12 mouse cellular contexts compared by ENCODE assay signal in genomic region chr7:114169381-114169780, GRCm38 (mm10).
"Had no signal": no experiment of that assay in that cellular context is flagged by ENCODE, and none has a peak within 500 bp of the region (broad histone marks: within the 10 kb centered on the region; RNA-seq: fewer than 3 reads in every experiment).

No protein-coding gene starts in this region.

- H3K9me3 ChIP-seq: limb, embryonic 15.5 days; liver, embryonic 12.5 days; midbrain, embryonic 13.5 days; stomach, embryonic 15.5 days had no signal

- H3K27ac ChIP-seq: limb, embryonic 15.5 days; liver, embryonic 12.5 days; midbrain, embryonic 13.5 days; stomach, embryonic 15.5 days had no signal

- H3K27me3 ChIP-seq: limb, embryonic 15.5 days; liver, embryonic 12.5 days; midbrain, embryonic 13.5 days; stomach, embryonic 15.5 days had no signal

- DNase-seq: layer of hippocampus, adult 9-11 months; layer of hippocampus, postnatal 36 days; right cerebral cortex, postnatal 14 days; thymus, adult 2 months; thymus, postnatal 36 days had no signal

- H3K4me2 ChIP-seq: limb, embryonic 15.5 days; liver, embryonic 12.5 days; lung, embryonic 14.5 days; midbrain, embryonic 13.5 days; stomach, embryonic 15.5 days had no signal

- H3K4me1 ChIP-seq: midbrain, embryonic 13.5 days had no signal

- H3K36me3 ChIP-seq: limb, embryonic 15.5 days; liver, embryonic 12.5 days; midbrain, embryonic 13.5 days; stomach, embryonic 15.5 days had no signal

- H3K9ac ChIP-seq: limb, embryonic 15.5 days; liver, embryonic 12.5 days; lung, embryonic 14.5 days; midbrain, embryonic 13.5 days; stomach, embryonic 15.5 days had no signal

- H3K4me3 ChIP-seq: limb, embryonic 15.5 days; liver, embryonic 12.5 days; midbrain, embryonic 13.5 days; stomach, embryonic 15.5 days had no signal

- ATAC-seq: inflammation-experienced regulatory T-cells, adult 6 months; intestine, postnatal 0 days; liver, embryonic 12.5 days; midbrain, embryonic 13.5 days had no signal
